In the genomic region with DNA sequence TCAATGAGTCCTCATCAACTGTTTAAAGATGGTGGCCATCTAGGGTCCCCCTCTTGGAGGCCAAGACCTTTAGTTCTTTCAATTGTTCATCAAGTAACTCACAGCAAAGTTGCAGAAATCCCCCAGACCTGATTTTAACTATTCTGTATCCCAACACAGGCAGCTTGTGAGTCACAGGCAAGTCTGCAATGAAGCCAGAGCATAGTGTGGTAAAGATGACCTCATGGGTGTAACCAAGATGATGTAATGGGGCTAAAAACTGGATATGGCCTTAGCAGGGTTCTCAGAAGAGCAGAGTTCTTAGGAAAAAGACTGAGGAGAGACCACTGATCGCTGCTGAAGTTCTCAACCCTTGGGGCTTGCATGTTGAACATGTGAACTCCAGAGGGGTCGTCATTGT, we compare ENCODE assay signal across 26 mouse cellular contexts. TPM values are rescaled to one million over a fixed set of nuclear protein-coding genes. Genes with fewer than 3 reads are reported as not detected.
A peak's percentile ranks its signal among the peaks of the same experiment; 100 is the strongest.
DNase-seq lines count a peak whose midpoint lies in the region; ATAC-seq and TF ChIP-seq lines count a peak whose summit lies in the region.
"Had no signal": no experiment of that assay in that cellular context is flagged by ENCODE, and none has a peak within 500 bp of the region (broad histone marks: within the 10 kb centered on the region; RNA-seq: fewer than 3 reads in every experiment).

No protein-coding gene starts in this region.

- ATAC-seq in granulocyte monocyte progenitor cell, adult 5-6 weeks (replicated peaks; ENCODE audit: poor library complexity, severe bottlenecking), result no peak
- ATAC-seq: activated CD4-positive, CD25-positive, alpha-beta regulatory T cell, adult 4 months; forebrain, embryonic 15.5 days; hindbrain, embryonic 16.5 days; intestine, embryonic 15.5 days had no signal

- intact Hi-C loops in gastrocnemius, adult 2 months (cut with DNase I), result no loop called here

- no peak for TF ChIP-seq CTCF in gastrocnemius, adult 2 months (IDR thresholded peaks at IDR 0.05)

- H3K27ac ChIP-seq in gastrocnemius, adult 2 months, result peak overlapping the region; percentile 78; the same call in 1 of the 2 replicates
- H3K27ac ChIP-seq: forebrain, embryonic 10.5 days; forebrain, embryonic 15.5 days; heart, embryonic 15.5 days; hindbrain, embryonic 10.5 days; hindbrain, embryonic 13.5 days; intestine, embryonic 15.5 days had no signal

- DNase-seq in gastrocnemius, adult 2 months, result no peak
- DNase-seq in gastrocnemius, adult 8-10 months (ENCODE audit: low spot score in 2 of 2), result no peak
- DNase-seq in MN1 (ENCODE audit: low spot score), result peak; percentile 25
- DNase-seq in skeletal muscle tissue, adult 2 months (ENCODE audit: low read depth, low spot score), result peak; percentile 41
- DNase-seq in adrenal gland, adult 2 months, result no peak
- DNase-seq: adrenal gland, postnatal 10 days; adrenal gland, postnatal 36 days; cerebellum, adult 18-20 months; cerebellum, adult 9-10 months; cerebellum, postnatal 14 days; gastrocnemius, postnatal 14 days; heart, adult 18-20 months; heart, postnatal 10 days; heart, postnatal 36 days; kidney, adult 11 months had no signal

- H3K4me3 ChIP-seq in gastrocnemius, adult 2 months, result no peak overlapping the region
- H3K4me3 ChIP-seq: forebrain, embryonic 10.5 days; forebrain, embryonic 15.5 days; heart, embryonic 12.5 days; heart, embryonic 15.5 days; hindbrain, embryonic 10.5 days; hindbrain, embryonic 13.5 days; intestine, embryonic 15.5 days had no signal

RNA-seq across cellular contexts. Expression of gene Pde8a, which starts 29.3 kb away (rescaled TPM):
- 10 to 100 TPM in 1 of 2 experiments, 1 to 10 TPM in 1; 7.2 to 16.5 TPM for total RNA-seq in gastrocnemius, adult 2 months (2021)
- total RNA-seq in gastrocnemius, adult 8-10 months (2022), result 10 to 100 TPM in 2 of 4 experiments, 1 to 10 TPM in 2; 9.0 to 12.5 (median 9.9) TPM
- 10 to 100 TPM; 33.6 to 35.9 TPM for total RNA-seq in adrenal gland, adult 2 months (2021)
- 11.8 and 14.4 TPM in 2 replicates for polyA plus RNA-seq in adrenal gland, adult 2 months (2012; rRNA removed)
- total RNA-seq in granulocyte monocyte progenitor cell, adult 5-6 weeks (2014; fragmentation: Nextera tagmentation), result 3.4 and 9.3 TPM in 2 replicates
- 1.8 and 6.2 TPM in 2 replicates for total RNA-seq in granulocyte monocyte progenitor cell, adult 5-6 weeks (2017)
- polyA plus RNA-seq: G1E had no signal

Comparison
In these comparisons a context has a peak if more than half of its experiments do, and no peak if none do; other contexts are left out.
1. DNase-seq: peak in MN1 (single experiment) and skeletal muscle tissue, adult 2 months (single experiment); none in gastrocnemius, adult 2 months (single experiment), gastrocnemius, adult 8-10 months (0 of 2) and adrenal gland, adult 2 months (single experiment).